Mouse (Mus musculus): Measurements from ENCODE around the gene P2rx6.

The P2rx6 gene

DNA sequence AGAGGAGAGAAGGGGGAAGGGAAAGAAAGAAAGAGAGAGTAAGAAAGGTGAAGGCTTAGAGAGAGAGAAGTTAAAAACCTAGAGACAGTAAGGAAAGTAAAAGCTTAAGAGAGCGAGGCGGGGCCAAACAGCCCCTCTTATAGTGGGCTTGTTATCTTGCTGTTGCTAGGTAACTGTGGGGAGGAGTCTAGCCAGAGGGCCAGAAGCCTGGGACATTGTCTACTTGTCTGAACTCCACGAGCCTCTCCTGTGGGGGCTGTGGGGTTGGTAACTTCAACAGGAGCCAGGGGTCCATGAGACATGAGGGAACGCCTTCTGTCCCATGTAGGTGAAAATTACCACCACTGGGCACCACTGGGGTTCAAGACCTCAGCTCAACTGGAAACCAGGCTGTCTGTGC, 7.0 kb upstream of the P2rx6 start:
- POLR2A ChIA-PET, result interaction anchor here (0.6 to 3.6 kb wide), 42 partner anchors 9 to 431 kb away, joined by 3 to 29 read pairs (median 4); partner anchors contain the start of genes Smpd4 (in 2 of the 4), Thap7 (in 2 of the 4), Ccdc74a (in 1 of the 4) and Crkl (in 1 of the 4)

DNA sequence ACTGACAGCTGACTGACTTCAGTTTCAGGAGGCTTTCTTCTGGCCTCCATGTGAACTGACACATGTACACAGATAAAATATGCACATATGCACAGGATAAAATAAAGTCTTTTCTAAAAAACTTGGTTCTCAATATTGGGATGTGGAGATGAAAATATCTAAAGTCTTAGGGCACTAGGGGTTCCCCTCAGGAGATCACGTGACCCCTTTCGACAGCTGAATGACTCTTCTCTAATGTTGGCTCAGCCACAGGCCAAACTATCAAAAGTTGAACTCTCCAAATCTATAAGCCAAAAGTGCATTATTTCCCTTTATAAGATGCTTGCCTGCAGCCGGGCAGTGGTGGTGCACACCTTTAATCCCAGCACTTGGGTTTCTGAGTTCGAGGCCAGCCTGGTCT, 5.5 kb upstream of the P2rx6 start:
- POLR2A ChIA-PET, result interaction anchor here in 2 of 4 experiments (2.9 to 3.6 kb wide), 2 partner anchors 8 to 26 kb away, joined by 11 to 20 read pairs; partner anchors contain the start of gene Thap7 (in 1 of the 2)
- CTCF ChIA-PET, result interaction anchor here in 2 of 4 experiments (1.1 to 2.9 kb wide), 3 partner anchors 28 to 67 kb away, joined by 3 to 13 read pairs (median 11); partner anchors contain the start of gene Aifm3 (in 1 of the 2)

More for the DNA sequence above, 7.0 kb upstream of the P2rx6 start:
- CTCF ChIA-PET, result interaction anchor here in 2 of 4 experiments (0.7 to 2.9 kb wide), 13 partner anchors 9 to 481 kb away, joined by 3 to 13 read pairs (median 4); no protein-coding TSS in a partner anchor

DNA sequence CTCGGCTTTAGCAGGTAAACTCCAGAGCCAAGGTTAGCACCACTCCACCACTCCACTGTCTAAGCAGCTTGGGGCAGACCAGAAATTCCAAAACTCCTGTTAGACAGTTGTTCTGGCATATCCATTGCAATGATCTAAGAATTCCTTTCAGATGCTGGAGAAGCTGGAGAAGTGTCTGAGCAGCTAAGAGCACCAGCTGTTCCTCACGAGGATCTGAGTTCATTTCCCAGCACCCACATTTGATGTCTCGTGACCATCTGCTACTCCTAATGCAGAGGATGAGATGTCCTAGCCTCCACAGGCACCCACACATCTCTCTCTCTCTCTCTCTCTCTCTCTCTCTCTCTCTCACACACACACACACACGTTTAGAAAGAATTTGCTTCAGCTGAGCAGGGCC, 4.8 kb upstream of the P2rx6 start:
- CTCF ChIA-PET, result interaction anchor here in 3 of 4 experiments (0.6 to 2.4 kb wide), 17 partner anchors 12 to 424 kb away, joined by 3 to 20 read pairs (median 6); partner anchors contain the start of genes Aifm3 (in 1 of the 3) and Sdf2l1 (in 1 of the 3)
- POLR2A ChIA-PET, result interaction anchor here in 3 of 4 experiments (0.7 to 3.6 kb wide), 6 partner anchors 17 to 336 kb away, joined by 3 to 20 read pairs (median 6); partner anchors contain the start of genes Slc7a4 (in 2 of the 3) and Thap7 (in 1 of the 3)

- CTCF ChIA-PET, result interaction anchor here (0.5 to 2.6 kb wide), 94 partner anchors 8 to 714 kb away, joined by 3 to 20 read pairs (median 4); partner anchors contain the start of genes Slc7a4 (in 3 of the 4), Crkl (in 2 of the 4), Lztr1 (in 2 of the 4) and Smpd4 (in 2 of the 4)
- POLR2A ChIA-PET, result interaction anchor here (0.7 to 2.3 kb wide), 22 partner anchors 9 to 537 kb away, joined by 3 to 12 read pairs (median 5); partner anchors contain the start of genes Slc7a4 (in 2 of the 4), Thap7 (in 2 of the 4) and Smpd4 (in 1 of the 4)
Measured at GRCm38 (mm10) chr16:17557947-17558480, 3.7 kb upstream of the P2rx6 start.

DNA sequence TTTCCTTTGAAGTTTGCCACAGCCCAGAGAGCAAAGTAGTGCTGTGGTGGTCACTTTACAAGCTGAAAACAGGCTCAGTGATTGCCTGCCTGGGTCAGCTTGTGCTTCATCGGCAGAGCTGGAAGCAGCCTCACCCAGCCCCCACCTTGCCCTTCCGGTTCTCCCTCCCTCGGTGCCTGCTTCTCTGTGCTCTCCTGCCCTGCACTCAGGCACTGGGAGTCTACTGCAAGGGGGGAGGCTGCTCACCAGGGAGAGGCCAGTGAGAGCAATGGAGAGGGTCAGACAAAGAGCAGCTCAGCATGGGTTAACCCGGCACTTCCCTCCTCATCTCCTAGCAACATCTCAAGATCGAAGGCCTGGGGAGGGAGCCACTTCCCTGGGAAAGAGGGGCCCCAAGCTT, 2.9 kb upstream of the P2rx6 start:
- POLR2A ChIA-PET, result interaction anchor here (0.7 to 2.3 kb wide), 22 partner anchors 12 to 297 kb away, joined by 3 to 12 read pairs (median 4); partner anchors contain the start of genes Slc7a4 (in 3 of the 4), Thap7 (in 2 of the 4) and Smpd4 (in 1 of the 4)

GRCm38 (mm10) chr16:17559396-17560027, 2.2 kb upstream of the P2rx6 start:
- ChIA-PET CTCF (interaction anchor here (0.6 to 2.6 kb wide), 12 partner anchors 17 to 177 kb away, joined by 3 to 20 read pairs (median 6); partner anchors contain the start of genes Lztr1 (in 1 of the 4) and Slc7a4 (in 1 of the 4)), POLR2A (interaction anchor here (0.7 to 2.3 kb wide), 13 partner anchors 12 to 296 kb away, joined by 3 to 9 read pairs (median 4); partner anchors contain the start of genes Slc7a4 (in 2 of the 4) and Thap7 (in 2 of the 4))

More for the DNA sequence above, 2.9 kb upstream of the P2rx6 start:
- CTCF ChIA-PET, result interaction anchor here (0.6 to 2.6 kb wide), 37 partner anchors 9 to 290 kb away, joined by 3 to 20 read pairs (median 5); partner anchors contain the start of genes Smpd4 (in 2 of the 4), Aifm3 (in 1 of the 4), Lztr1 (in 1 of the 4) and Pi4ka (in 1 of the 4)

DNA sequence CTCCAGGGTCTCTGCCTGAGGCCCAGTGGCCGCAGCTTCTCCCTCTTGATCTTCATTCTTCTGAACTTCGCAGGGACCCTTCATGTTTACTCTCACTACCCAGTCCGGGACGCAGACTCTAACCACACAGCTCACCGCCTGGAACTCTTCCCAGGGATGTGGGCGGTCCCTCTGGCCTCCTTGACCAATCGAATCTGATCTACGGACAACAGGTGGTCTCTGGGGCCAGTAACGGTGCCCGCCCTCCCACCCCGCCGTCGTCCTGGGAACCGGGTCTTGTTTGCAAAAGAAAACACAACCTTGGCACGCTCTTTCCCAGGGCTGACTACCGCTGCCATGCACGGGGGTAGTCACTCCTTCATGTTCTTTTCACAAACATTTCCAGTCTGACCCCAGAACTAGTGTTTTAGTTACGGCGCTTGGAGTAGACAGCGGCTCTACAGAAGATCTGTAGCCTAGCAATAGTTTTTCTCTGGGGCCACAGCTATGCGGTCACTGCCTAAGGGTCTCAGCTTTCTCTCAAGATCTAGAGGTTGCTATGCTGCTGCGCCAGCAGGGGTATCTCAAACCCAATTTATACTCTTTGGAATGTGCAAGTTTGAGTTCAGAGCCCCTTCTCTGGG, 446 bp upstream of the P2rx6 start, which contains the start of gene Lrrc74b:
Lrrc74b (minus strand) TSS at position 120 of the 623 bp plus-strand sequence.
- POLR2A ChIA-PET, result interaction anchor here in 3 of 4 experiments (0.6 to 2.4 kb wide), 42 partner anchors 8 to 413 kb away, joined by 3 to 19 read pairs (median 4); partner anchors contain the start of genes Thap7 (in 3 of the 3), Crkl (in 2 of the 3), Lztr1 (in 1 of the 3) and Smpd4 (in 1 of the 3)
- CTCF ChIA-PET, result interaction anchor here (0.5 to 2.5 kb wide), 15 partner anchors 7 to 354 kb away, joined by 3 to 14 read pairs (median 3); partner anchors contain the start of genes Slc7a4 (in 2 of the 4), Crkl (in 1 of the 4), Gsc2 (in 1 of the 4) and Smpd4 (in 1 of the 4)

GRCm38 (mm10) chr16:17563580-17563979, 1.9 kb downstream of the P2rx6 start:
- ChIA-PET CTCF (interaction anchor here (0.6 to 2.2 kb wide), 10 partner anchors 9 to 239 kb away, joined by 3 to 7 read pairs (median 4); no protein-coding TSS in a partner anchor), POLR2A (interaction anchor here (0.7 to 1.7 kb wide), 8 partner anchors 9 to 348 kb away, joined by 3 to 11 read pairs (median 4); partner anchors contain the start of gene Smpd4 (in 1 of the 4))

DNA sequence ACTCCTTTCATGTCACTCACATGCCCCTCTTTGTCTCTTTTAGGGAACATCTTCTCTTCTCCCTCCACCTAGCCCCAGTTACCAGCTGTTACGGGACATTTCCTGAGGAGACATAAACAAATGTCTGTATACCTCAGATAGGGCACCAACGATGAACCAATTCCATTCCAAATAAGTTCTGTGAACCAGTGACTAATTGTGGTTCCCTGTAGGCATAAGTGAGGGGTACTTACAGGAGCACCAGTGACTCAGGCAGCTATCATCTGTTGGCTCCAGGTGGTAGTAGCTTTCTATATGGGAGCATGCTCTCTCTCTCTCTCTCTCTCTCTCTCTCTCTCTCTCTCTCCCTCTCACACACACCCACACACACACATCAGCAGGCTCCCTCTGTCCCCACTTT, 2.5 kb downstream of the P2rx6 start:
- ChIA-PET CTCF (interaction anchor here (0.6 to 1.4 kb wide), 6 partner anchors 10 to 124 kb away, joined by 3 to 4 read pairs (median 4); no protein-coding TSS in a partner anchor), POLR2A (interaction anchor here (0.7 to 1.6 kb wide), 9 partner anchors 9 to 683 kb away, joined by 3 to 11 read pairs (median 4); no protein-coding TSS in a partner anchor)

- ChIA-PET POLR2A (interaction anchor here in 3 of 4 experiments (0.7 to 1.6 kb wide), 5 partner anchors 10 to 682 kb away, joined by 3 to 11 read pairs (median 5); no protein-coding TSS in a partner anchor), CTCF (interaction anchor here in 2 of 4 experiments (1.0 to 1.6 kb wide), 4 partner anchors 10 to 16 kb away, joined by 3 to 4 read pairs (median 4); no protein-coding TSS in a partner anchor)
Measured at GRCm38 (mm10) chr16:17564771-17565170, 3.1 kb downstream of the P2rx6 start.

- ChIA-PET CTCF (interaction anchor here in 3 of 4 experiments (0.9 to 1.6 kb wide), 3 partner anchors 8 to 12 kb away, joined by 3 to 4 read pairs (median 3); no protein-coding TSS in a partner anchor), POLR2A (interaction anchor here in 3 of 4 experiments (1.2 to 1.5 kb wide), 5 partner anchors 8 to 36 kb away, joined by 3 to 4 read pairs (median 3); no protein-coding TSS in a partner anchor)
Measured at GRCm38 (mm10) chr16:17566186-17566585, 4.5 kb downstream of the P2rx6 start.

GRCm38 (mm10) chr16:17575870-17576824, 14.5 kb downstream of the P2rx6 start:
- ChIA-PET POLR2A (interaction anchor here (0.6 to 2.3 kb wide), 17 partner anchors 9 to 357 kb away, joined by 3 to 19 read pairs (median 3); partner anchors contain the start of genes Lrrc74b (in 2 of the 4), P2rx6 (in 2 of the 4), Ccdc74a (in 1 of the 4) and Lztr1 (in 1 of the 4)), CTCF (interaction anchor here (0.5 to 2.3 kb wide), 9 partner anchors 9 to 102 kb away, joined by 3 to 13 read pairs (median 3); no protein-coding TSS in a partner anchor)

GRCm38 (mm10) chr16:17576825-17577215, 15.1 kb downstream of the P2rx6 start:
- CTCF ChIA-PET, result interaction anchor here in 3 of 4 experiments (0.6 to 2.3 kb wide), 7 partner anchors 9 to 103 kb away, joined by 3 to 13 read pairs (median 4); no protein-coding TSS in a partner anchor

GRCm38 (mm10) chr16:17583064-17583463, 21.4 kb downstream of the P2rx6 start, which contains the start of gene Slc7a4:
Gene Slc7a4, minus strand, starts transcription at chr16:17583214.
- ChIA-PET CTCF (interaction anchor here in 3 of 4 experiments (0.5 to 2.1 kb wide), 13 partner anchors 9 to 506 kb away, joined by 3 to 19 read pairs (median 3); partner anchors contain the start of genes P2rx6 (in 2 of the 3), Lrrc74b (in 1 of the 3) and Smpd4 (in 1 of the 3)), POLR2A (interaction anchor here in 3 of 4 experiments (0.9 to 2.1 kb wide), 4 partner anchors 24 to 68 kb away, joined by 3 to 6 read pairs (median 5); no protein-coding TSS in a partner anchor)

More at GRCm38 (mm10) chr16:17576825-17577215, 15.1 kb downstream of the P2rx6 start:
- POLR2A ChIA-PET, result interaction anchor here in 3 of 4 experiments (0.8 to 2.3 kb wide), 17 partner anchors 9 to 357 kb away, joined by 3 to 19 read pairs (median 3); partner anchors contain the start of genes Lrrc74b (in 2 of the 3), P2rx6 (in 2 of the 3), Ccdc74a (in 1 of the 3) and Lztr1 (in 1 of the 3)

DNA sequence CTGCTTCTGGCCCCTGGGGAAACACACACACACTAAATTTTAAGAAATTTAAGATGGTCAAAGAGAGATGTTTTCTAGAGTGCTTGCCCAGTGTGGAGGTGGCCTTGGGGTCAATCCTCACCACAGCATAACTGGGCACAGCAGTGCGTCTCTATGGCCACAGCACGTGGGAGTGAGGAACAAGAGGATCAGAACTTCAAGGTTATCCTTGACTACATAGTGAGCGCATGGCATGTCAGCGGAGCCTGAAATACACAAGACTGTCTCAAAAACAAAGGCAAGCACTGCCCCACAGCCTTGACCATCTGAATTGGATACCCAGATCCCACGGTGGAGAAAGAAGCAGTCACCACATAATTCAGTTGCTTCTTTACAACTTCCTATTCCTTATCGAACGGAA, 22.9 kb downstream of the P2rx6 start:
- POLR2A ChIA-PET, result interaction anchor here in 1 of 4 experiments (1.9 kb wide), 1 partner anchor 27 kb away, joined by 7 read pairs; no protein-coding TSS in a partner anchor
- CTCF ChIA-PET, result interaction anchor here in 3 of 4 experiments (0.8 to 1.5 kb wide), 5 partner anchors 23 to 176 kb away, joined by 3 read pairs; partner anchors contain the start of genes Lrrc74b (in 1 of the 3) and P2rx6 (in 1 of the 3)

Data from embryonic stem cell, embryonic (primary cell).